Mouse (Mus musculus): Measurements from ENCODE around the gene Dlgap4.
A peak's percentile ranks its signal among the peaks of the same experiment; 100 is the strongest.

Gene Dlgap4

GRCm38 (mm10) chr2:156658751-156659150 lies 45.2 kb downstream of the Dlgap4 start:
- DNase-seq (ENCODE audit: low spot score) = no peak

- no peak for DNase-seq (ENCODE audit: low spot score)
These were observed 46.5 kb downstream of the Dlgap4 start for GRCm38 (mm10) chr2:156659981-156660380.

- no peak for DNase-seq (ENCODE audit: low spot score)
These were observed 49.7 kb downstream of the Dlgap4 start for GRCm38 (mm10) chr2:156663162-156663561.

- no peak for DNase-seq (ENCODE audit: low spot score)
These were observed 50.9 kb downstream of the Dlgap4 start for GRCm38 (mm10) chr2:156664407-156664806.

- no peak for DNase-seq (ENCODE audit: low spot score)
These were observed 51.6 kb downstream of the Dlgap4 start for GRCm38 (mm10) chr2:156664993-156665518.

- no peak for DNase-seq (ENCODE audit: low spot score)
These were observed 52.2 kb downstream of the Dlgap4 start for GRCm38 (mm10) chr2:156665620-156666196.

- no peak for DNase-seq (ENCODE audit: low spot score)
These were observed 52.7 kb downstream of the Dlgap4 start for GRCm38 (mm10) chr2:156666231-156666630.

- no peak for DNase-seq (ENCODE audit: low spot score)
These were observed 53.8 kb downstream of the Dlgap4 start for GRCm38 (mm10) chr2:156667290-156667689.

GRCm38 (mm10) chr2:156668625-156669024 lies 55.1 kb downstream of the Dlgap4 start:
- DNase-seq (ENCODE audit: low spot score) = no peak

- DNase-seq (ENCODE audit: low spot score) = no peak
These were observed 59.8 kb downstream of the Dlgap4 start for GRCm38 (mm10) chr2:156673307-156673706.

GRCm38 (mm10) chr2:156673881-156674669 lies 60.6 kb downstream of the Dlgap4 start:
- no peak for DNase-seq (ENCODE audit: low spot score)

- no peak for DNase-seq (ENCODE audit: low spot score)
These were observed 63.4 kb downstream of the Dlgap4 start for GRCm38 (mm10) chr2:156676885-156677284.

GRCm38 (mm10) chr2:156678112-156678511 lies 64.6 kb downstream of the Dlgap4 start:
- DNase-seq (ENCODE audit: low spot score) = no peak

GRCm38 (mm10) chr2:156682965-156683364 lies 69.5 kb downstream of the Dlgap4 start:
- DNase-seq (ENCODE audit: low spot score) = no peak

GRCm38 (mm10) chr2:156685999-156686398 lies 72.5 kb downstream of the Dlgap4 start:
- no peak for DNase-seq (ENCODE audit: low spot score)

- DNase-seq (ENCODE audit: low spot score) = no peak
These were observed 73.2 kb downstream of the Dlgap4 start for GRCm38 (mm10) chr2:156686754-156687153.

GRCm38 (mm10) chr2:156688604-156689003 lies 75.1 kb downstream of the Dlgap4 start:
- DNase-seq (ENCODE audit: low spot score) = no peak

- no peak for DNase-seq (ENCODE audit: low spot score)
These were observed 77.3 kb downstream of the Dlgap4 start for GRCm38 (mm10) chr2:156690833-156691232.

- no peak for DNase-seq (ENCODE audit: low spot score)
These were observed 78.2 kb downstream of the Dlgap4 start for GRCm38 (mm10) chr2:156691746-156692145.

GRCm38 (mm10) chr2:156693241-156693807 lies 79.8 kb downstream of the Dlgap4 start:
- no peak for DNase-seq (ENCODE audit: low spot score)

- DNase-seq (ENCODE audit: low spot score) = no peak
These were observed 83.8 kb downstream of the Dlgap4 start for GRCm38 (mm10) chr2:156697261-156697660.

- DNase-seq (ENCODE audit: low spot score) = no peak
These were observed 84.7 kb downstream of the Dlgap4 start for GRCm38 (mm10) chr2:156698168-156698567.

- peak; percentile 73 for DNase-seq (ENCODE audit: low spot score)
These were observed 92.0 kb downstream of the Dlgap4 start for GRCm38 (mm10) chr2:156705473-156705872.
